Mouse (Mus musculus): ENCODE measurements around the gene Gm20828.
"Not testable (repeated sequence)": the region's sequence is repeated elsewhere in the genome, so short reads cannot be mapped to it uniquely, and the experiment has no call there.

The Gm20828 gene

DNA sequence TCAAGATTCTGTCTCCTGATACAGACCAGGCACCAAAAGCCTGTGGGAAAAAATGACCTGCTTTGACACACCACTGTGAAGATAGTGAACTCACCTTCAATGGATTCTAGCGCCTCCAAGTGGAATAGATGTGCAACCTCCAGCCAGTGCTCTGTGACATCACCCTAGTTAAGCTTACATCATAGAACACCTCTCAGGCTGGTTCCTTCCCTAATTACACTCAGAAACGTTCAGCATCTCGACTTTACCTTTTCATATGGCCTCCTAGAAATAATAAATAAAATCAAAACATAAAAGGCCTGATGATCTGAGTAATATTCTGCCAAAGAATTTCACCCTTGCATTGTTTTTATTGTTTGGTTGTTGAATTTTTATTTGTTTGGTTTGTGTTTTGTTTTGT is at the start of gene Gm20828:
TSS of gene Gm20828 (minus strand) at position 101 of the 400 bp plus-strand sequence.
- DNase-seq = not testable (repeated sequence)

Measured in cerebellum, postnatal 36 days (tissue).